In the genomic region with DNA sequence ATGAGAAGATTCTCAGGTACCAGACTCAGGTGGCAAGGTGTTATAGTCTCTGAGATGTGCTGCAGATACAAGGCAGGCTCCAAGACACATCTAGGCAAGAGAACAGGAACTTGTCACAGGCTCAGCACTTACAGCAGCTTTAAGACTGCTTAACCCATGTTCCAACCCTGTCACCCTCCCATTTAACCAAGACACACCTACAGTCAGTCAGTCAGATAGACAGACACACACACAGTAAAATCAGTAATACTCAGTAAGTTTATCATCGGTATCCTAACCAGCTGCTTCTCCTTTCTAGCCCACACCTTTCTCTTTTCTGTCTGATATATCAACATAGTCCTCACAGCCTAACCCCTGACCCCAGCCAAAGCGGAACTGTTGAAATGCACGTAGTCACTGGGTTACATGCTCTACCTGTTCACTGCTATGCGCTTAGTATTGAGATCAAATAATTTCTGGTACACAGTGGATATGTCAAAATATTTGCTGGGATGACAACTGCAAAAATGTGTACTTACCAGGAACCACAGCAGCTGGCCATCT, we compare ENCODE assay signal across 21 mouse cellular contexts. TPM values are rescaled to one million over a fixed set of nuclear protein-coding genes. Genes with fewer than 3 reads are reported as not detected.
DNase-seq lines count a peak whose midpoint lies in the region; ATAC-seq and TF ChIP-seq lines count a peak whose summit lies in the region.
"Had no signal": no experiment of that assay in that cellular context is flagged by ENCODE, and none has a peak within 500 bp of the region (broad histone marks: within the 10 kb centered on the region; RNA-seq: fewer than 3 reads in every experiment).

No protein-coding gene starts in this region.

- no peak for ATAC-seq in kidney, embryonic 15.5 days (replicated peaks; ENCODE audit: low FRiP score)
- 0 out of 2 replicates have a peak, but pooled peaks have one; percentile 6 for ATAC-seq in common myeloid progenitor, adult 5-6 weeks (replicated peaks; ENCODE audit: low read depth, poor library complexity, severe bottlenecking)
- peak; percentile 75 for ATAC-seq in liver, embryonic 13.5 days (ENCODE audit: low read depth)
- ATAC-seq in stomach, embryonic 14.5 days (ENCODE audit: insufficient number of reproducible peaks, insufficient read depth, low FRiP score, low read depth), result no peak
- ATAC-seq: CD4-positive, CD25-positive, alpha-beta regulatory T cell, adult 4 months; midbrain, embryonic 13.5 days had no signal

- no peak for DNase-seq in kidney, adult 2 months
- DNase-seq in liver, embryonic 13.5 days, result no peak
- DNase-seq in yolk sac, embryonic 10.5 days (ENCODE audit: low spot score), result no peak
- no peak for DNase-seq in thymus, postnatal 10 days (ENCODE audit: low spot score in 2 of 2)
- DNase-seq: adrenal gland, postnatal 14 days; cerebellum, adult 9-10 months; gastrocnemius, postnatal 36 days; heart, postnatal 36 days; right cerebral cortex, postnatal 25 days; spleen, adult 18-20 months; thymus, adult 18-20 months had no signal

- H3K9me3 ChIP-seq in kidney, embryonic 15.5 days (replicated peaks), result no peaks in the 10 kb centered on the region
- H3K9me3 ChIP-seq in liver, embryonic 13.5 days (replicated peaks), result no peaks in the 10 kb centered on the region
- H3K9me3 ChIP-seq in stomach, embryonic 14.5 days (ENCODE audit: control insufficient read depth, low read depth, low read length), result no peaks in the 10 kb centered on the region
- H3K9me3 ChIP-seq: heart, embryonic 15.5 days; intestine, embryonic 15.5 days; limb, embryonic 12.5 days; midbrain, embryonic 13.5 days had no signal

- H3K4me3 ChIP-seq in kidney, adult 2 months (ENCODE audit: insufficient read depth, low read depth, low read length), result no peak overlapping the region
- H3K4me3 ChIP-seq in kidney, embryonic 15.5 days (replicated peaks), result no peak overlapping the region
- H3K4me3 ChIP-seq in liver, embryonic 13.5 days (replicated peaks), result no peak overlapping the region
- H3K4me3 ChIP-seq in stomach, embryonic 14.5 days (ENCODE audit: low read depth, low read length), result no peak overlapping the region
- H3K4me3 ChIP-seq: heart, embryonic 15.5 days; intestine, embryonic 15.5 days; limb, embryonic 12.5 days; midbrain, embryonic 13.5 days had no signal

- TF ChIP-seq CTCF in kidney, adult 2 months (conservative IDR thresholded peaks at IDR 0.05; ENCODE audit: insufficient read depth, insufficient read length, low read depth, low read length), result no peak

- 84% methylated on average over 4 of the region's 4 CpGs for WGBS in kidney, adult 2 months
- WGBS in kidney, embryonic 15.5 days, result 85% methylated on average over 4 of the region's 4 CpGs
- WGBS in liver, embryonic 13.5 days (ENCODE audit: insufficient replicate concordance), result 62% methylated on average over 4 of the region's 4 CpGs
- 82% methylated on average over 4 of the region's 4 CpGs for WGBS in stomach, embryonic 14.5 days

- no peaks in the 10 kb centered on the region for H3K4me1 ChIP-seq in kidney, adult 2 months (ENCODE audit: control insufficient read depth, insufficient read depth, low read length)
- no peaks in the 10 kb centered on the region for H3K4me1 ChIP-seq in kidney, embryonic 15.5 days
- peaks cover 40% of the 10 kb centered on the region for H3K4me1 ChIP-seq in liver, embryonic 13.5 days (replicated peaks)
- no peaks in the 10 kb centered on the region for H3K4me1 ChIP-seq in stomach, embryonic 14.5 days (ENCODE audit: control insufficient read depth, insufficient read depth, low read length)
- H3K4me1 ChIP-seq: midbrain, embryonic 13.5 days had no signal

- TF ChIP-seq POLR2A in kidney, adult 2 months (IDR thresholded peaks at IDR 0.05; ENCODE audit: low read depth, low read length), result no peak

- no peaks in the 10 kb centered on the region for H3K36me3 ChIP-seq in kidney, adult 2 months (ENCODE audit: control insufficient read depth, insufficient read depth, low read length)
- no peaks in the 10 kb centered on the region for H3K36me3 ChIP-seq in kidney, embryonic 15.5 days
- no peaks in the 10 kb centered on the region for H3K36me3 ChIP-seq in liver, embryonic 13.5 days
- no peaks in the 10 kb centered on the region for H3K36me3 ChIP-seq in stomach, embryonic 14.5 days (ENCODE audit: control insufficient read depth, insufficient read depth, low read length)
- H3K36me3 ChIP-seq: heart, embryonic 15.5 days; intestine, embryonic 15.5 days; limb, embryonic 12.5 days; midbrain, embryonic 13.5 days had no signal

- no peak overlapping the region for H3K9ac ChIP-seq in kidney, embryonic 15.5 days
- no peak overlapping the region for H3K9ac ChIP-seq in liver, embryonic 13.5 days
- H3K9ac ChIP-seq in stomach, embryonic 14.5 days (replicated peaks; ENCODE audit: low read depth, low read length), result no peak overlapping the region
- H3K9ac ChIP-seq: heart, embryonic 15.5 days; hindbrain, embryonic 14.5 days; intestine, embryonic 15.5 days; limb, embryonic 12.5 days; midbrain, embryonic 13.5 days had no signal

- peak overlapping the region; percentile 29; the same call in 1 of the 2 replicates for H3K27ac ChIP-seq in kidney, adult 2 months (ENCODE audit: insufficient read depth, low read depth, low read length)
- no peak overlapping the region for H3K27ac ChIP-seq in kidney, embryonic 15.5 days
- H3K27ac ChIP-seq in liver, embryonic 13.5 days, result 0 out of 2 replicates have a peak overlapping the region, but pooled peaks have one; percentile 3
- peak overlapping the region; percentile 49; the same call in 1 of the 2 replicates for H3K27ac ChIP-seq in stomach, embryonic 14.5 days (ENCODE audit: low read length)
- H3K27ac ChIP-seq: heart, embryonic 15.5 days; hindbrain, embryonic 14.5 days; limb, embryonic 12.5 days; macrophage; midbrain, embryonic 13.5 days had no signal

- H3K4me2 ChIP-seq in kidney, embryonic 15.5 days, result no peak overlapping the region
- H3K4me2 ChIP-seq in liver, embryonic 13.5 days, result no peak overlapping the region
- H3K4me2 ChIP-seq in stomach, embryonic 14.5 days (replicated peaks; ENCODE audit: low read depth, low read length), result no peak overlapping the region
- H3K4me2 ChIP-seq: heart, embryonic 15.5 days; hindbrain, embryonic 14.5 days; limb, embryonic 12.5 days; midbrain, embryonic 13.5 days had no signal

- no peaks in the 10 kb centered on the region for H3K27me3 ChIP-seq in kidney, adult 2 months (replicated peaks; ENCODE audit: control insufficient read depth, insufficient read depth, low read length)
- H3K27me3 ChIP-seq in kidney, embryonic 15.5 days, result no peaks in the 10 kb centered on the region
- no peaks in the 10 kb centered on the region for H3K27me3 ChIP-seq in liver, embryonic 13.5 days
- no peaks in the 10 kb centered on the region for H3K27me3 ChIP-seq in stomach, embryonic 14.5 days (ENCODE audit: control insufficient read depth, insufficient read depth, low read length)
- H3K27me3 ChIP-seq: intestine, embryonic 15.5 days; limb, embryonic 12.5 days; midbrain, embryonic 13.5 days had no signal

RNA-seq across cellular contexts. Expression of a gene that starts 30.4 kb away (rescaled TPM):
- polyA plus RNA-seq in kidney, adult 2 months (2012; rRNA removed), result 4.7 and 5.1 TPM in 2 replicates
- polyA plus RNA-seq in kidney, embryonic 15.5 days (2015; fragmentation: Nextera tagmentation; extraction: Ambion mirVana), result 7.3 and 8.2 TPM in 2 replicates
- 7.2 and 8.4 TPM in 2 replicates for total RNA-seq in common myeloid progenitor, adult 5-6 weeks (2017)
- polyA plus RNA-seq in liver, embryonic 13.5 days (2015; fragmentation: Nextera tagmentation; extraction: Ambion mirVana), result 1.7 and 2.6 TPM in 2 replicates
- 10.1 and 10.9 TPM in 2 replicates for polyA plus RNA-seq in stomach, embryonic 14.5 days (2014; fragmentation: Nextera tagmentation; extraction: Ambion mirVana)

RNA-seq across cellular contexts. Expression of a gene that starts 30.8 kb away (rescaled TPM):
- 0.19 TPM in 1 of 2 replicates, not detected in the other for polyA plus RNA-seq in kidney, adult 2 months (2012; rRNA removed)
- polyA plus RNA-seq in kidney, embryonic 15.5 days (2015; fragmentation: Nextera tagmentation; extraction: Ambion mirVana), result 0.71 TPM in 1 of 2 replicates, not detected in the other
- total RNA-seq in common myeloid progenitor, adult 5-6 weeks (2017), result 1.6 and 7.5 TPM in 2 replicates
- not detected in 2 replicates for polyA plus RNA-seq in liver, embryonic 13.5 days (2015; fragmentation: Nextera tagmentation; extraction: Ambion mirVana)
- 0.42 and 0.43 TPM in 2 replicates for polyA plus RNA-seq in stomach, embryonic 14.5 days (2014; fragmentation: Nextera tagmentation; extraction: Ambion mirVana)
- polyA plus RNA-seq: limb, embryonic 12.5 days; macrophage had no signal

Comparison
In these comparisons a context has a peak if more than half of its experiments do, and no peak if none do; other contexts are left out.
1. ATAC-seq: peak in common myeloid progenitor, adult 5-6 weeks (single experiment) and liver, embryonic 13.5 days (single experiment); none in kidney, embryonic 15.5 days (single experiment) and stomach, embryonic 14.5 days (single experiment).